Mouse (Mus musculus) liver, postnatal 0 days (tissue): ENCODE data around the gene Itgad.

Experiments used
- CTCF ChIP-seq: sonication (generic); IDR thresholded peaks from 2 replicates; pipeline ENCODE4 v1.5.1; 2016; ENCODE audit warnings: antibody characterized with exemption, low read depth
- EP300 ChIP-seq: IDR thresholded peaks from 2 replicates; pipeline ENCODE4 v1.6.1; 2016; ENCODE audit warnings: antibody characterized with exemption, low read depth, mild to moderate bottlenecking

- TF ChIP-seq CTCF (no peak), EP300 (no peak)
Measured at GRCm38 (mm10) chr7:128266056-128266455, 111.9 kb downstream of the Itgad start.
